Mouse (Mus musculus) heart, postnatal 36 days (tissue): ENCODE data around the gene Mrps23. TPM values are rescaled to one million over a fixed set of nuclear protein-coding genes. Genes with fewer than 3 reads are reported as not detected.
A peak's percentile ranks its signal among the peaks of the same experiment; 100 is the strongest.
"Not testable (repeated sequence)": the region's sequence is repeated elsewhere in the genome, so short reads cannot be mapped to it uniquely, and the experiment has no call there.

Experiments used
- DNase-seq, 2 experiments: peaks; one replicate each; pipeline ENCODE4 v3.0.0; 2021 to 2022
- intact Hi-C: fragments of 180-260 bp; cut with DNase I; formaldehyde crosslinking; loops from one replicate; pipeline ENCODE4 v1.15.1; 2025
- total RNA-seq, 2 experiments: library from RNA; stranded (reverse); gene quantifications; 2 replicates each; pipeline ENCODE4 v1.2.3; 2021

Mrps23 gene
- total RNA-seq, 2 experiments from 2014 or later: 273 to 312 TPM

DNA sequence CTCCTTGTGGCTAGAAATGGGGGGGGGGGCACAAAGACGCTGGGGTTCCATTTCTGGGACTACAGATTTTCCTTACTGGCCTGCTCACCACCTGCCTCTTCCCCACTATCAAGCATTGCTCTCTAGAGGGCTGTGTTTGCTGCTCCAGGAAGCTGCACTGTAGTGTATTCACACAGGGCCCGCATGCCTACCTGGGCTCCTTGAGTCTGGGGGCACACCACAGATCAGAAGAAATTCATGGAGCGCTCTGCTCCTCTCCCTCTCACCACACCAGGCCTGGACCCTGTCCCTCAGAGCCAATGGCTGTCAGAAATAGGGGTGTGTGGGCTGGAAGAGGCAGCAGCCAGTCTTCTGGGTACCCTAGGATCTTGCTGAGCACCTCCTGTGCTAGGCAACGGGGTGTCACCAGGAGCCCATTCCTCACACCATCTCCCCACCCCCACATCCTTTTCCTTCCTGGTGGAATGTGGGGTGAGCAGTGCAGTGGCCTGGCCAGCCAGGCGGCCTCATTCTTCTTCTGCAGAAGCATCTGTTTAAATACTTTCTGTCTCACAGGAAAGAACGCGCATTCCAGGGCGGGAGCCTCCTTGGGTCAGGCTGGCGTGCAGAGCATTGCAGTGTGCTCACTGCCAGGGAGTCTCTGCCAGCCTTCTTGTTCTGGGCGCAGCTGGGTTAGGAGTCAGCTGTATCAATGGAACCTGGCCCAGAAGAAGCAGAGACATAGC is 31.4 kb upstream of the Mrps23 start:
- intact Hi-C loops: no loop called here
- peak; percentile 64 to 69 for DNase-seq

DNA sequence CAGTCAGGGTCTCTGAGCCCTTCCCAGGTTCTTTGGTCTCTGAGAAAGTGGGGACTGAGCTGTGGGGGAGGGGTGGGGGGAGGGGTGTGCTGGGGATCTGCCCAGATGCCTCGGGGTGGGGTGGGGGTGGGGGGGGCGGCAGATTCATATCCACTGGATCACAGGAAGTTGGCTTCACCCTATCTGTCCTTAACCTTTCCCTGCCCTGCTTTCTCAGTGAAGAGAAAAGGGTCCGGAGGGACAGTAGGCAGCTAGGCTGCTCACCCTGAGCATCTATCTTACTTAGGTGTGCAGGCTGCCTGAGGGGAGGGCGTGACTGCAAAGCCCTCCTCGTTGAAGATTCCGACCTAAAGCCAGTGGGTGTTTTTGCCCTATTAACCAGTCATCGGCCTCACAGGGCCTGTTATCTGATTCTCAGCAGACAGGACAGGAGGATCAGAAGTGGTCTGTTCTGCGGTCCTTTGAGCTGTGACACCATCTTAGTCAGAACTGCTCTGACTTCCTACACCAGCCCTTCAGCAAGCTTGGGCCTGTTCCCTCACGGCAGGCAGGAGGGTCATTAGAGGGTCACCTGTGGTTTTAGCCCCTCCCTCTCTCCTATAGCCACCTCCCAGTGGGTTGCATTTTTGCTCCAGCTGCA is 30.7 kb upstream of the Mrps23 start:
- intact Hi-C loops: no loop called here
- DNase-seq: no peak

DNA sequence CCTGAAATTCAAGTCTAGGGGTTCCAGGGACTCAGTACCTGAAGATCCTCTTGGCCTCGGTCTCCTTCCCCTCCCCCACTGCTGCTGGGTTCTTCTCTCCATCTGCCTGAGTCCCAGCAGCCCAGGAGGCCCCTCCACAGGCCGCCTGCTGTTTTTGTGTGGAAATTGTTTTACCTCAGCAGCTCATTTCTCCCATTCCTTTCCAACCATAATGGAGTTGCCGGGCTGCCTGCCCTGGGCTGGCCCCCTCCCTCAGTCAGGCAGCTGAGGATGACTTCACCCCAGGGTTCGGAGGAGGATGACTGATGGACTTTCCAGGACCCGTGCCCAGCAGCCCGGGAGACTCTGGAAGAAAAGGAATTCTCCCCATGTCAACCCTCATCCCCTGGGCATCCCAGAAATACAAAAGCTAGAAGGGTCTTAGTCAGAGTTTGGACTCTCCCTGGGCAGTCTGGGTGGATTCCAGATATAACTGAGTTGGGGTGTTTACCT is 23.7 kb upstream of the Mrps23 start:
- DNase-seq: no peak
- intact Hi-C loops: loop anchor here (2.0 to 5.0 kb wide), 3 partner anchors 16 to 63 kb away; no protein-coding TSS in a partner anchor

DNA sequence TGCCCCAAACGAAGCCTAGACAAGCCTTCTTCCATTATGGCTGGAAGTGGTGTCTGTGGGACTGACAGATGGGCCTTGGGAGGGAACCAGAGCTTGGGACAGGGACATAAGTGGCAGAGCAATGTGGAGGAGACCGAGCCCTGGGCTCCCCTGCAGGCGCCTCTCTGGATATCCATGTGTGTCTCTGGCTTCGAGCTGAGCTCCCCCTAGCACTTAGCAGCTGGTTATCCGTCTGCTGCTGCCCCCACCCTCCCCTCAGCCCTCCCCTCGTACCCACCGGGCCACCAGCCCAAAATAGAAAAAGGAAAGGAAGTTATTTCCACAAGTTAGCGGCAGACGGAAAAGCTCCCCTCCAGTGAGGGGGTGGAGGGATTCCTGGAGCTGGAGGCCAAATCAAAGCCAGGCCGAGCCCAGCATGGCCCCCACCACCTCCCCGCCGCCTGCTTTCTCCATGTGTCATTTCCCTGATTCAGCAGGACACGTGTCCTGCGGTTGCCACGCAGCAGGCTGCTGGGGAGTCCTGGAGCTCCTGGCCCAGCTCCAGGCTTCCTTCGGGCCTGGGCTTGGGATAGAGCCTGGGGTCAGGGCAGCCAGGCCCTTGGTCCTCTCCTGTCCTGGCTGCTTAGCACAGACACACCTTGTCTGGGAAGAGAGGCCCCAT is 23.1 kb upstream of the Mrps23 start:
- peak; percentile 78 to 84 for DNase-seq
- intact Hi-C loops: loop anchor here (2.0 to 5.0 kb wide), 3 partner anchors 16 to 64 kb away; no protein-coding TSS in a partner anchor

DNA sequence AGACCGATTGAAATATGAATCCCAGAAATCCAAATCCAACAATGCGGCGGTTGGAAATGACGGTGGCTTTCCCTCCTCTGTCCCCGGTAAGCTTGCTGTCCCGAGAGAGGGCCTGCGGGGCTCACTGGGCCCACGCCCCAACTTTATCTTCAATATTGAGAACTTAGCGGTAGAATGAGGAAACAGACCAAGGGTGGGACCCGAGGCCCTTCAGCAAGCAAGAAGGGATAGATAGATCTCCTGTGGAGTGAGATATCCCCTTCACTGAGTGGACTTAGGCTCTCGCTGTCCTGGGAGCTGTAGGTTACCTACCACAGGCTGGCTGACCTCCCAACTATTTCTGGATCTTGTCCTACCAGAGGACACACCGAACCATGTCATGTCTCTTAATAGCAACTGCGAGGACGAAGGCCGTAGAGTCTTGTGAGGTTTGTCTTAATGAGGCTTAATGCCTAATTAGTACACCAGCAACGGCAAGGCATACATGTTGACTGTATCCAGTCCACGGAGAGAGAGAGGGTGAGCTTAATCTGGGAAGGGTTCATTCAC is 19.5 kb upstream of the Mrps23 start:
- DNase-seq: no peak

DNA sequence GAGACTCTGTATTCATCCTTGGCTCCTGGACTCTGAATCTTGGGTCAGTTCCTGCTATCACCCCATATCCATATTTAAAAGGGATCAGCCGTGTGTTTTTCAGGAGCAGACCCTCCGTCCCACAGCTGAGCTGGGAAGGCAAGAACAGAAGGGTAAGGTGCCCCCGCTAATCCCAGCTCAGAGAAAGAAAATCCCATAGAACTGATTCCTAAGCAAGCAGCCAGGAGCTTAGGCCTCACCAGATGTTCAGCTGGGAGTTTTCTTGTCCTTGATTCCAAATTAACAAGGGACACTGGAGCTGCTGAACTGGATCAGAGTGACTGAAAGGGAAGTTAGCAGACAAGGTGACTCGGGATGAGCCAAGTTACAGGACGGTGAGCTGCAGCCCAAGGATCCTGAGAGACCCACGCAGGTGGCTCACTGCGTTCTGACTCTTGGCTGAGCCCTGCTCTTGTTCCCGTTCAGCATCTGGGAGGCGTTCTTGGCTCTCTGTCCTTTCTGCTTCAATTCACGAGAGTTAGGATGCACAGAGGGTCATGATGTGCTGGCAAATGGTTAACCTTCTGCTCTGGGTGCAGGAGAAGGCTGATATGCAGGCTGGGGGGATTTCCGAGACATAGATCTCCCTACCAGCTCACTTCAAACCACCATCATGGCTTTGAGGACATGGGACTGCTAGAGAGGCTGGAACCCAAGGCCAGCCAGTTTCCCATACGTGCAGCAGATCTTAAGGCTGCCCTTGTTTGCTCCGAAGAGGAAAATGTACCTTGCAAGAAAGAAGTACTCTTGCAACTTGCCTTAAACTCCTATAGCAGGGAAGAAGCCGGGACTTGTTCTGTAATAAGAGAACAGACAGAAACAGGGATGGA is 17.9 kb upstream of the Mrps23 start:
- intact Hi-C loops: no loop called here
- no peak for DNase-seq

More for the DNA sequence above, 19.5 kb upstream of the Mrps23 start:
- intact Hi-C loops: loop anchor here (5.0 kb wide), 1 partner anchor 67 kb away; no protein-coding TSS in a partner anchor

DNA sequence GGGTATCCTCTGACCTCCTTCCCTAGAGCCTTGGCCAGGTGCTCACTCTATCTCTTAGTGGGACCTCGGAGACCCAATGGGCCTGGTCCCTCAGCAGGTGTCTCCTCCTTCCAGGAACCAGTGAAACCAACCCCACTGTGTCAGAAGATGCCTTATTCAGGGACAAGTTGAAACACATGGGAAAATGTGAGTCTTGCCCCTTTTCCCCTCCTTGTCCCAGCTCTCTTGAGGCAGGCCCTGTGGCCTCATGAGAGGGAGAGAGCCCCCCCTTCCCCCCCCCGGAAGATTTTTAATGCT is 17.3 kb upstream of the Mrps23 start:
- DNase-seq: no peak
- intact Hi-C loops: no loop called here

DNA sequence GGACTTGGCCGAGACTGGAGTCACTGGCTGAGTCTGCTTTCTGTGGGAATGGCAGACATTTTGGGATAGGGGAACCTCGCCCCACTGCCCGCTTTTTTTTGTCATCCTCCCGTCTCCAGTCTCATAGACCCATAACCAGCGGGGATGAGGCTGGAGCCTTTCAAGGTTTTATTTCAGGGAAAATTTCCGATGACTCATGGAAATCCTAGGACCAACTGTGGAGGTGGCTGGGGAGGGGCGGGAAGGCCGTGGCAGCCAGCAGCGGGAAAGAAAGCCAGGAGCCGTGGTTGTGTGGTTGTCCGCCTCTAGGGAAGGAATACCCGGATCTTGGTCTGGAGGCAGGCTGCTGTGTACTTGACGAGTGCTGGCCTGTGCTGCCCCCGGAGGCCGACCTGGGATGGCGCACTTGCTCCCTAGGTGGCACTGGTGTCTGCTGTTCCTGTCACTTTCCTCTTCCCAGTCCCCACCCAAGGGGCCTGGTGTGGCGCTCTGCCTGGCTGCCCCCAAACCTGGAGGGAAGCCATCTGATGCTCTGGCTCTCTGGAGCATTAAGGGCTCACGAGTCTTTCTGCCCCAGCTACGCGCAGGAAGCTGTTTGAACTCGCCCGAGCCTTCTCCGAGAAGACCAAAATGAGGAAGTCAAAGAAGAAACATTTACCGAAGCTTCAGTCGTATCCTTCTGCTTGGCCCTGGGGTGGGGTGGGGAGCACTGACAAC is 16.6 kb upstream of the Mrps23 start:
- intact Hi-C loops: loop anchor here (2.0 kb wide), 1 partner anchor 129 kb away; no protein-coding TSS in a partner anchor
- peak; percentile 83 to 88 for DNase-seq

DNA sequence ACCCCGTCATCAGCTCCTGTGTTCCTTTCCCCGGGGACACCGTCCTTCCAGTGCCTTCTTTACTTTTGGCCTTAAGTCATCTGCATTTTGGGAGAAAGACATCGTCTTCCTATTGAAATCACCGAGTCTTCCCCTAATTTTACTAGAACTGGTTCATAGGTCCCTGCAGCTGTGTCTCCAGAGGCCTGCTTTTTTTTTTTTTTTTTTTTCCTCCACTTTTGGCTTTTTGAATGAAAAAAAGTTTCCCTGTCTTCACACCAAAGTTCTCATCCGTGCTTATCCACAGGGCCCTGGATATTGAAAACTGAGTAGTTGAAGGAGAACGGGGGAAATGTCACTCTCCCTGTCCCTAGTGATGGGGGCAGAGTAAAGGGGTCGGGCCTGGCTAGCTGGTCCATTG is 16.0 kb upstream of the Mrps23 start:
- no peak for DNase-seq
- intact Hi-C loops: loop anchor here (2.0 kb wide), 1 partner anchor 129 kb away; no protein-coding TSS in a partner anchor

DNA sequence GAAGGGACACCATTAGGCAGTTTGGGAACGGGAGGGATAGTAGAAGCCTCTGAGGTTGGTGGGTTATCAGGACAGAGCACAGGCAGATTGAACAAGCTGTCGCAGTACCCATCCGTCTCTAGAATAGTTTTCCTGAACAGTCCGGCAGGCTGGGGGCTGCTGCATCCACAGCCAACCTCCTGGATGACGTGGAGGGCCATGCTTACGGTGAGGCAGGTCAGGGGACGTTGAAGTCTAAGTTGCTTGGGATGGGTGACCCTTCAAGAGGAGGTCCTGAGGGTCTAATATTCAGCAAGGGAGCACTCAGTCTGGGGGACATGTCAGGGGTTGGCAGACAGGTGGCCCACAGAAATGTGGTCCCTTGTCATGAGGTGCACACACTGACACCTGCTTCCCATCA is 15.6 kb upstream of the Mrps23 start:
- intact Hi-C loops: loop anchor here (2.0 kb wide), 1 partner anchor 130 kb away; no protein-coding TSS in a partner anchor
- DNase-seq: no peak

DNA sequence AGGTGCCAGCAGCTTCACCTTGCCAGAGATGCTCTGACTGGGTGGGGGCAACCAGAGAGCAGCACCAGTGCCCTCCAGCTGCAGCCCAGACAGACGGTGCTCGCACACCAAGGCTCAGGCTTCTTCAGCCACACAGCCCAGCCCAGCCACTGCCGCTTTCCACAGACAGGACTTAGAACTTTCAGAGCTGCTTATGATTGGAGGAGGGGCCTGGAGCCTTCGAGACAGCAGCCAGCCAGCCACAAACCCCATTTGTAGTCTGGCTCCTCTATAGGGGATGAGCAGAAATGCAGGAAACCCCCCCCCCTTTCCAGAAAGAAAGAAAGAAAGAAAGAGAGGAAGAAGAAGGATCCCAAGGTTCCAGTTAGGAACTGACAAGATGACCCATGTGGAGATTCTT is 11.6 kb upstream of the Mrps23 start:
- intact Hi-C loops: no loop called here
- DNase-seq: no peak

DNA sequence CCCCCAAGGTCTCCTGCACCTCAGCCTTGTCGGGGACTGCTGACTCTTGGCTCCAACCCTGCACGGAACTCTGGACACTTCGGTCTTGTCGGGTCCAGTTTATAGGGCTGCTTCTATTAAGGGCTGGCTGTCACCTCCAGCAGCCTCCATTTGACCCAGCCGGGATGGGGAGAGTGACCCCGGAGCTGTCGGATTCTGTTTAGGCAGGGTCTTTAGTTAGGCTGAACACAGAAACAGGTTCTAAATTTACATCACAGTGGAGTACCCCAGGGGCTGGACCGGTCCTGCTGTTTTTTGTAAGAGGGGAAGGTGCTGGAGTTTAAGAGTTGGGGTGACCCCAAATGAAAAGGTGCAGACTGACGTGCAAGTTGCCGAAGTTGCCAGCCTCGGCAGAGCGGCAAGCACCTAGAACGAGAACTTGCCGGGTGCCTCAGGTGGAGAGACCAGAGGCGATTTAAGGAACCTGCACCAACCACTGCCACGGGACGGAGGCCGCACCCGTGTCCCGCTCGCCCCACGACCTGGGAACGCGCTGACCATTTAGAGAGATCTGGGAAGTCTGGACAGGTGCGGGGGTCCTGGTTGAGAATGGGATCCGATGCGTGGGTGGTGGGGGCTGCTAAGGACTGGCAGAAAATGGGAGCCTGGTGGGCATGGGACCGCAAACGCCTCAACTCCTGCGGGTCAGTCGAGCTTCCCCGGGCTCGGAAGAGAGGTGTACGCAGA is 10.9 kb upstream of the Mrps23 start:
- intact Hi-C loops: no loop called here
- DNase-seq: no peak

DNA sequence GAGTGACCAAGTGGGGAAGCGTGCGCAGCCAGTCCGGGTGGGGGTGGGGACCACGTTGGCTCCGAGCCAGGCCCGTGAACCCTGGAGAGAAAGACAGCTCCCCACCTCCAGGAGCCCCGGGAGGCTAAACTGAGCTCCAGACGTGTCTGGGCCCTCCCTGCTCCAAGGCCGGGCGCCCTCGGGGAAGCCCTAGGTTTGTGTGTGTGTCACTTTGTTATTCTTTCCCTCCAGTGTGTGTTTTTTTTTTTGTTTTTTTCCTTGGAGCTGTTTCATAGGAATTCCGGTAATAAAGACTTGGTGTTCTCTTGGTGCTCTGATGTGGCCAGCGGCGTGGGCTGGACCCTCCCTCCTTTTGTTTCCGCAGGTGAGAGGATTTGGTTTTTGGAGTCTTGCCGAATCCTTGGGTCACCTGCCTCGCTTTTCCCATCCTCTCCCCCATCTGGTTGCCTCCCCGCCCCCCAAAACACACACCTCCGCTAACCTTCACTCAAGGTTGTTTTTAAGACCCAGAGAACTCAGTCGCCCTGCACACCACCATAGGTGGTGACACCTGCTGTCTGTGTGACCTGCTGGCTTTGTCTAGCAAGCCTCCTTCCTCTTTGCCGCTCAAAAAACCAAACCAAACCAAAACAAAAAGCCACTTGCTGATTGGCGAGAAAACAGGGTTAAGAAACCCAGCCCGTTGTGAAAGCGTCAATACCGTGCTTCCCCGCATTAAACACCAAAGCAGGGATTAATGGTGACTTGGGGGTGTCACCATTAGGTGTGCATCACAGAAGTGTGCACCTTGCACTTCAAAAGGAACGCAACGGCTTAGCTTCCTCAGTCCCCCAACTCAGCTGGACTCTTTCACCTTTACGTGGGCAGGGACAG is 10.1 kb upstream of the Mrps23 start:
- intact Hi-C loops: no loop called here
- DNase-seq: no peak

DNA sequence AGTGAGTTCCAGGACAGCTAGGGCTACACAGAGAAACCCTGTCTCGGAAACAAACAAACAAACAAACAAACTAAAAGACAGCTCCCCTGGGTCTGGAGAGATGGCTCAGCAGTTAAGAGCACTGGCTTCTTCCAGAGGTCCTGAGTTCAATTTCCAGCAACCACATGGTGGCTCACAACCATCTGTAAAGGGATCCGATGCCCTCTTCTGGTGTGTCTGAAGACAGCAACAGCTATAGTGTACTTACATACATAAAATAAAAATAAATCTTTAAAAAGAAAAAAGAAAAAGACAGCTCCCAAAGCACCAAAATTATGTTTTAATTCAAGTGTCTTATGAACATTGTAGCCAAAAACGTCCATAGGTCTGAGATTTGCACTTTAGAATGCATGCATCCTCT is 8.5 kb upstream of the Mrps23 start:
- intact Hi-C loops: loop anchor here (2.0 to 5.0 kb wide), 3 partner anchors 33 to 221 kb away; no protein-coding TSS in a partner anchor
- not testable (repeated sequence) for DNase-seq

DNA sequence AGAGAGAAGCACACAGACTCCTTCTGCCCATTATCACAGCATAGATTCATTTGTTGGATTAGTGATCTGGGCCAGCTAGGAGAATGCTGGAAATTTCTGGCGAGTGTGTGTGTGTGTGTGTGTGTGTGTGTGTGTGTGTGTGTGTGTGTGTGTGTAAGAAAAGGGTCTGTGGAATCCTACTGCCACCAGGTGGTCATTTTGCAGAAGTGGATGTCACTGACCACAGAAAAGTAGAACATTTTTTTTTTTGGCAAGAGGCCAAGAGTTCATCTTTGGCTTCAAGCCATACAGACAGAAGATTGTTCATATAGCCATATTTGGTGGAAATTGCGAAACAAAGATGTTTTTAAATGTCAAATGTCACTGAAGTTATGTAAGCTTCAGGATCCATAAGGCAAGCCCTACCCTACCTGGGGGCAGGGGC is 7.0 kb upstream of the Mrps23 start:
- DNase-seq: peak; percentile 49 to 61

DNA sequence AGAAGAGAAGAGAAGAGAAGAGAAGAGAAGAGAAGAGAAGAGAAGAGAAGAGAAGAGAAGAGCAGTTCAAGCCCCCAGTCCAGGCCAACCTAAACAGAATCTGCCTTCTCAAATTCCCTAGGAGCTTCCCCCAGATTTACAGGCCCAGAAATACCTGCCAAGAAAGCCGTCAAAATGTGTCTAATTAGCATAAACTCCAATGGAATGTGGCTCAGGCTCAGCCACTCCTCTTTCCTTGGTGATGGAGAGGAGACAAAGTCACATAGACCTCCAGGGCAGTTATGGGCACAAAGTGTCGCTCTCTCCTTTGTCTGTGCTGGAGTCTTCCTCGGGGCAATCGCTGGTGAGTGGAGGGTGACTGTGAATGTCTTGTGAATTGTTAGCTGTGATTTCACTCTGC is 6.0 kb upstream of the Mrps23 start:
- intact Hi-C loops: loop anchor here (5.0 kb wide), 1 partner anchor 36 kb away; no protein-coding TSS in a partner anchor
- no peak for DNase-seq

More for the DNA sequence above, 7.0 kb upstream of the Mrps23 start:
- intact Hi-C loops: loop anchor here (2.0 to 5.0 kb wide), 3 partner anchors 35 to 222 kb away; no protein-coding TSS in a partner anchor

DNA sequence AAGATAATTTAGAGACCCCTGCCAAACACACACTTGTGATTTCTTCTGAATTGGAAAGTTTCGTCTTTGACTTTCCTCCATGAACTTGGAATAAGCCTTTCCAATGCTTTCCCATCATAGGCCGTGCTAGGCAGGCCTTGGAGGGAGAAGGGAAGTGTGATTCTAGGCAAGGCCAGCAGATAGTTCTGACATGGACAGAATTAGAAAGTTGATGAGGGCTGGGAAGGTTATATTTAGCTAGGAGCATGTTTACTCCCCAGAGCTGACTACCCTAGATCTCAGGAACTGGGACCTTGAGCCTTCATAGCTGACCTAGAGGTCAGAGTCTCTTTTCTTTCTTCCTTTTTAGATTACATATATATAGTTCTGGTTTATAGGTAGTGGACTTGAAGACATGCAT is 3.0 kb upstream of the Mrps23 start:
- DNase-seq: no peak
- intact Hi-C loops: loop anchor here (10.0 kb wide), 1 partner anchor 466 kb away; the partner anchor contains the start of gene Supt4a
